Mouse (Mus musculus): ENCODE measurements around the gene Ublcp1. TPM values are rescaled to one million over a fixed set of nuclear protein-coding genes. Genes with fewer than 3 reads are reported as not detected.

Ublcp1 gene
- polyA plus RNA-seq, 1 experiment from 2014 or later: 59.1 TPM

DNA sequence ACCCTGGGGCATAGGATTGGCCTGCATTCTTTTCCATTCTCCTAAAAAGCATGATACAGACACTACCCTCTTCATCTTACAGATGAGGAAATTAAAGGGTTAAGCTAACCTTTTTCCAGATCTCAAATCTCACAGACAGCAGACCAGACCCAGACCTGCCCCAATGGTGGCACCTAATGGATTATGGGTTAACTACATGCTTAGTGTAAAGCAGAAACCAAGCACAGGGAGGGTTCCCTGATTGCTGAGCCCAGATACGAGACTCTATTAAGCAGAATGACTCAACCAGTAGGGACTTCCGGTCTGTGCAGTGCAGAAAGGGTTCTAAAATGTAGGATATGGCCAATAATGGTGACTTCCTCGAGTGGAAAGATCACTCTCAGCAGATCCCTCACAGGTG is 59.9 kb downstream of the Ublcp1 start:
- H3K4me2 ChIP-seq: no peak overlapping the region
- 48% methylated on average over 3 of the region's 3 CpGs for WGBS
- H3K9me3 ChIP-seq: no peaks in the 10 kb centered on the region
- no peak for ATAC-seq (ENCODE audit: borderline replicate concordance, extremely low read depth, low FRiP score, low TSS enrichment)
- no peaks in the 10 kb centered on the region for H3K27me3 ChIP-seq
- no peak overlapping the region for H3K4me3 ChIP-seq
- H3K27ac ChIP-seq: no peak overlapping the region
- H3K9ac ChIP-seq: no peak overlapping the region
- H3K36me3 ChIP-seq: no peaks in the 10 kb centered on the region
- H3K4me1 ChIP-seq: no peaks in the 10 kb centered on the region

DNA sequence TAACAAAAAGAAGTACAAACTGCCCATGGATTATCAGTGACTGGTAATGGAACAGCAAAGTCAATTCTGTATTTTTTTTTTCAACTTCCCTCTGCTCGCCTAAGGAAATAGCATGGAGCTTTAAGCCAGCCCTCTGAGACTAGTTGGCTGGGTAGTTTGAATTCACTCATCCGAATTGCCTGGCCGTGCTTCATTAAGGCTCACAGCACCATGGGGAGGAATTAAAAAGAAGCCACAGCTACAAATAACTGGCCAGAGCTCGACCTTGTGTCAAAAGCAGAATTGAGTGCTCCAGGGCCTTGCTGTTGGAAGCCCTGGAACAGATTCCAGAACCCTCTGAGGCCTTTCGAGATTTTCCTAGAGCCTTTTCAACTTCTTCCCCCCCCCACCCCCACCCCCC is 61.7 kb downstream of the Ublcp1 start:
- H3K4me3 ChIP-seq: no peak overlapping the region
- no peaks in the 10 kb centered on the region for H3K4me1 ChIP-seq
- no peaks in the 10 kb centered on the region for H3K36me3 ChIP-seq
- 46% methylated on average over 5 of the region's 5 CpGs for WGBS
- H3K4me2 ChIP-seq: no peak overlapping the region
- H3K27ac ChIP-seq: no peak overlapping the region
- H3K27me3 ChIP-seq: no peaks in the 10 kb centered on the region
- no peak overlapping the region for H3K9ac ChIP-seq
- no peaks in the 10 kb centered on the region for H3K9me3 ChIP-seq
- no peak for ATAC-seq (ENCODE audit: borderline replicate concordance, extremely low read depth, low FRiP score, low TSS enrichment)

DNA sequence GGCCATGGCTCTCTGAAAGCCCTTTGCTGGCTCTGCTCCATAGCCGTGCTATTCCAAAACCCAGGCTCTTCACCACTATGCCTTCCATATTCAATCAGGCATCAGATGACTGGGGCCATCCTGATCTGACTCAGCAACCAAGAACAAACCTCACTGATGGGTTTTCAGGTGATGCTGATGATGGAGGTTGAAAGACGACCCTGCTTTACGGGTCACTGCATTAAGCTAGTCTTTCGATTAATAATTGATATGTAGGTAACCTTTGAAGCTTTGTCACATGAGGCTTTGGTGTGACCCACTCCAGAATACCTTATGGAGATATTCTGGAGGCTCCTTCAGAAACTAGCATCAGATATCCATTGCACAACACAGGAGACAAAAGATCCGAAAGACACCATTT is 63.8 kb downstream of the Ublcp1 start:
- no peak for ATAC-seq (ENCODE audit: borderline replicate concordance, extremely low read depth, low FRiP score, low TSS enrichment)
- Histone ChIP-seq H3K4me1 (no peaks in the 10 kb centered on the region), H3K27ac (no peak overlapping the region), H3K4me2 (no peak overlapping the region), H3K4me3 (no peak overlapping the region), H3K9me3 (no peaks in the 10 kb centered on the region), H3K36me3 (no peaks in the 10 kb centered on the region), H3K27me3 (no peaks in the 10 kb centered on the region), H3K9ac (no peak overlapping the region)
- 66% methylated on average over 5 of the region's 5 CpGs for WGBS

DNA sequence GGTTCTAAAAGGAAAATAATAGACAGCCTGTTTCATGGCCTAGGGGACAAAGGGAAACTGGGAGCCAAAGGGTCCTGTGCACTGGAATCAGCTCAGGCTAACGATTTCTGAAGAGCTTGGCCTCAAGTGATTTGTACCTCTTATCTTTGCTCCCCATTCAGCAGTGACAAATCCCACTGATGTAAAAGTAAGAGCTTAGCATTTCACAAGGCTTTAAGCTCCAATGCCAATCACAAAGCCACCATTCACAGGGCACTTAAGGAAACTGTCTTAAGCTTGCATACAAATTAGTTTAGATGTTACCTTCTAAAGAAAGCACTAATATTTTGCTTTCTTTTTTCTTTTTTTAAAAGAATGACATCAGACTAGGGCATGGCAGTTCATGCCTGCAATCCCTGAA is 64.3 kb downstream of the Ublcp1 start:
- Histone ChIP-seq H3K4me1 (no peaks in the 10 kb centered on the region), H3K9me3 (no peaks in the 10 kb centered on the region), H3K9ac (no peak overlapping the region), H3K36me3 (no peaks in the 10 kb centered on the region), H3K27ac (no peak overlapping the region), H3K27me3 (no peaks in the 10 kb centered on the region), H3K4me3 (no peak overlapping the region), H3K4me2 (no peak overlapping the region)
- ATAC-seq (ENCODE audit: borderline replicate concordance, extremely low read depth, low FRiP score, low TSS enrichment): no peak
- WGBS: 16% methylated on average over 1 of the region's 1 CpGs

DNA sequence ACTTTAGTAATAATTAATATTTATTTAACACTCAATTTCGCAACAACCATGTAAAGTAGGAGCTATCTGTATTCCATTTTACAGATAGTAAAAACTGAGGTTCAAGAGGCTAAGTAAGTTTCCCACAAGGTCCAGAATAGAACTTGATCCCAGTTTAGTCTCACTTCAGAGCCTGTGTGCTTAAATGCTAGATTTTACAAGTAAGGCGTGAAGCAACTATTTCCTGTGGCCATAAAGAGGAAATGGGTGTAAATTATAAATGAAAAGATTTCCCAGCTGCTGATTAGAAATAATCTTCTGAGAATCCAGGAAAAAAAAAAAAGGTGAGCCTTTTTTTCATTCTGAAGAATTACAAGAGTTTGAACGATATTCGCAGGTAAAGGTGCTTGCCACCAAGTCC is 65.2 kb downstream of the Ublcp1 start:
- no peaks in the 10 kb centered on the region for H3K9me3 ChIP-seq
- no peaks in the 10 kb centered on the region for H3K4me1 ChIP-seq
- ATAC-seq (ENCODE audit: borderline replicate concordance, extremely low read depth, low FRiP score, low TSS enrichment): no peak
- no peak overlapping the region for H3K4me2 ChIP-seq
- H3K27ac ChIP-seq: no peak overlapping the region
- no peak overlapping the region for H3K9ac ChIP-seq
- H3K27me3 ChIP-seq: no peaks in the 10 kb centered on the region; the same call in 1 of the 2 replicates
- 82% methylated on average over 4 of the region's 4 CpGs for WGBS
- no peaks in the 10 kb centered on the region for H3K36me3 ChIP-seq
- no peak overlapping the region for H3K4me3 ChIP-seq

Small RNAs within 50 kb of the gene (microRNA-seq; reads per million reads assigned to microRNA genes)
- not detected for gene Gm22121

Other genes with a start within 250 kb of the Ublcp1 start
- gene Il12b, start 70.4 kb downstream of the Ublcp1 start, polyA plus RNA-seq (2015; fragmentation: Nextera tagmentation; extraction: Ambion mirVana): not detected in 2 replicates
- 77.2 and 77.9 TPM in 2 replicates for gene Rnf145, start 48.5 kb upstream of the Ublcp1 start, polyA plus RNA-seq (2015; fragmentation: Nextera tagmentation; extraction: Ambion mirVana)
- gene Ebf1, start 146.8 kb upstream of the Ublcp1 start, polyA plus RNA-seq (2015; fragmentation: Nextera tagmentation; extraction: Ambion mirVana): 10.5 and 12.4 TPM in 2 replicates

All from lung, embryonic 15.5 days (tissue).